Mouse (Mus musculus) heart, adult 10 weeks (tissue): Measurements from ENCODE around the gene Ric3. TPM values are rescaled to one million over a fixed set of nuclear protein-coding genes. Genes with fewer than 3 reads are reported as not detected.

ENCODE experiments used
- polyA plus RNA-seq: library from polyadenylated mRNA; stranded (reverse); fragments of 350-450 nt; fragmentation: Illumina TruSeq; extraction: RNeasy Lipid Tissue Mini Kit (QIAGEN cat#74804); gene quantifications from one replicate; pipeline ENCODE4 v1.2.3, GENCODE M21; 2014; ENCODE audit warnings: low read depth, low replicate concordance

Gene Ric3
- polyA plus RNA-seq = 1.6 TPM

DNA sequence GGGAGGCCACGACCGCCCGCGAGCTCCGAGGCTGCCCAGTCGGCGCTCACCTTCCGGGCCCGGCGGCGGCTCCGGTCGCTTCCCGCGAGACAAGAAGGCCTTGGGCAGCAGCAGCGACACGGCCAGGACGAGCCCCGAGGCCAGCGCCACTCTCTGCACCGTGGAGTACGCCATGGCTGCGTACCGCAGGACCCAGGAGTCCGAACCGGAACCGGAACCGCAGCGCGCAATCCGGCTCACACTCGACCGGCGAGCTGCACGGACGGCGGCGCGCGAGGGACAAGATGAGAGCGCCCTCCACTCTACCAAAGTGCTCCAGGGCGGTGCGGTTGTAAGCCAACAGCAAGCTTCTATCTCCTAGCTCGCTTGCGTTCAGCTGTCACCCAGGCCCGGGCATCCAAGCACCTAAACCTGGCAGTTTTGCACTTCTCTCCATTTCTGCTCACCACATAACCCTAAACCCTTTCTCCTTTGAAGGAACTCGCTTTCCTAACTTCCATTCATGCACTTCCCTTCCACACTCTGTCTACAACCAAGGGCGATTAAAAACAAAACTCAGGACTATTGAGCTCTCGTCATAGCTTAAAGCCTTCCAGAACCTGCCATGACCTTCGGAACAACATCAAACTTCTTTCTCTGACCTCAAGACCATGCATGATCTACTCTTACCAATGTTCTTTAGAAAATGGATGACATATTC, at the start of gene Ric3:
Ric3 (minus strand) TSS at position 219 of the 700 bp plus-strand sequence.

Other genes starting within 250 kb of the Ric3 start
- gene Olfr516, start 232.8 kb downstream of the Ric3 start, polyA plus RNA-seq = not detected
- not detected for gene Olfr517, start 211.0 kb downstream of the Ric3 start, polyA plus RNA-seq
- not detected for gene Olfr518, start 198.3 kb downstream of the Ric3 start, polyA plus RNA-seq
- gene Olfr519, start 188.9 kb downstream of the Ric3 start, polyA plus RNA-seq = not detected
- gene Nlrp10, start 153.2 kb downstream of the Ric3 start, polyA plus RNA-seq = 18.9 TPM
- 84.8 TPM for gene Eif3f, start 148.9 kb downstream of the Ric3 start, polyA plus RNA-seq
- gene Tub, start 133.0 kb downstream of the Ric3 start, polyA plus RNA-seq = 0.52 TPM
- 2.7 TPM for gene Lmo1, start 91.9 kb upstream of the Ric3 start, polyA plus RNA-seq